Mouse (Mus musculus) left cerebral cortex, postnatal 25 days (tissue): Measurements from ENCODE around the gene Calm1. TPM values are rescaled to one million over a fixed set of nuclear protein-coding genes. Genes with fewer than 3 reads are reported as not detected.
"Not testable (repeated sequence)": the region's sequence is repeated elsewhere in the genome, so short reads cannot be mapped to it uniquely, and the experiment has no call there.

Experiments
- DNase-seq, 2 experiments: peaks; one replicate each; pipeline ENCODE4 v3.0.0; 2022; ENCODE audit warnings: low spot score in 2 of 2, mixed read lengths in 1 of 2
- intact Hi-C: fragments of 180-260 bp; cut with DNase I; formaldehyde crosslinking; loops from one replicate; pipeline ENCODE4 v1.15.1; 2025
- total RNA-seq, 2 experiments: library from RNA; stranded (reverse); gene quantifications; 2 replicates each; pipeline ENCODE4 v1.2.3; 2021

The Calm1 gene
- total RNA-seq = 1,000 to 10,000 TPM; 2,231 to 2,341 TPM

- peak; percentile 93 to 94 for DNase-seq
- intact Hi-C loops = loop anchor here (1.0 kb wide), 1 partner anchor 12 kb away; no protein-coding TSS in a partner anchor
Observed at GRCm38 (mm10) chr12:100198967-100199660, at the start of gene Calm1. Gene Calm1, plus strand, starts transcription at chr12:100199435.

GRCm38 (mm10) chr12:100152466-100152865 lies 46.8 kb upstream of the Calm1 start:
- intact Hi-C loops = no loop called here
- peak in 1 of 2 experiments; percentile 84 for DNase-seq

- intact Hi-C loops = no loop called here
- DNase-seq = peak; percentile 95 to 96
Observed at GRCm38 (mm10) chr12:100159261-100159975, 39.8 kb upstream of the Calm1 start, which contains the start of gene Nrde2. Gene Nrde2, minus strand, starts transcription at chr12:100159653.

GRCm38 (mm10) chr12:100164991-100165500 lies 34.2 kb upstream of the Calm1 start:
- intact Hi-C loops = loop anchor here (5.0 to 10.0 kb wide), 3 partner anchors 407 to 750 kb away; no protein-coding TSS in a partner anchor
- no peak for DNase-seq

- intact Hi-C loops = loop anchor here (5.0 to 10.0 kb wide), 3 partner anchors 406 to 749 kb away; no protein-coding TSS in a partner anchor
- DNase-seq = peak; percentile 65 to 89
Observed at GRCm38 (mm10) chr12:100166177-100166576, 33.1 kb upstream of the Calm1 start.

- peak in 1 of 2 experiments; percentile 67 for DNase-seq
- intact Hi-C loops = loop anchor here (5.0 to 10.0 kb wide), 3 partner anchors 405 to 748 kb away; no protein-coding TSS in a partner anchor
Observed at GRCm38 (mm10) chr12:100166939-100167338, 32.3 kb upstream of the Calm1 start.

DNA sequence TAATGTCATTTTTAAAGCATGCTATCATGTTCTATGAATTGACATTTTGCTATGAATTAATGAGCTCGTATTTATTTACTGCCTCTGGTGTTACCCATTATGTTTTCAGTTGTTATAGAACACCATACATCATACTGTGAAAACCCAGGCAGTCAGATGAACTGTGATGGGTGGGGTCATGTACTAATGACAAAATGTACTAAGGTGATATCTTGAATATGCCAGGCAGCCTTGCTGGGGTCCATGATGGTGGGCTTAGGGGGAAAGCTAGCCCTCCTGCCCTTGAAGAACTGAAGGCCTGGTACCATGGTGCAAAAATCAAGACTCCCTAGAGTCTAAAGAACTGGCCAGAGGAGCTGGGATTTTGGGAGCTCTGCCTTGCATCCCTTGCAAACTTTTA lies 31.7 kb upstream of the Calm1 start:
- no peak for DNase-seq
- intact Hi-C loops = loop anchor here (5.0 to 10.0 kb wide), 3 partner anchors 405 to 747 kb away; no protein-coding TSS in a partner anchor

- intact Hi-C loops = loop anchor here (5.0 to 10.0 kb wide), 3 partner anchors 404 to 747 kb away; no protein-coding TSS in a partner anchor
- peak in 1 of 2 experiments; percentile 16 for DNase-seq
Observed at GRCm38 (mm10) chr12:100167931-100168871, 31.0 kb upstream of the Calm1 start.

GRCm38 (mm10) chr12:100172481-100172880 lies 26.8 kb upstream of the Calm1 start:
- intact Hi-C loops = no loop called here
- no peak for DNase-seq

DNA sequence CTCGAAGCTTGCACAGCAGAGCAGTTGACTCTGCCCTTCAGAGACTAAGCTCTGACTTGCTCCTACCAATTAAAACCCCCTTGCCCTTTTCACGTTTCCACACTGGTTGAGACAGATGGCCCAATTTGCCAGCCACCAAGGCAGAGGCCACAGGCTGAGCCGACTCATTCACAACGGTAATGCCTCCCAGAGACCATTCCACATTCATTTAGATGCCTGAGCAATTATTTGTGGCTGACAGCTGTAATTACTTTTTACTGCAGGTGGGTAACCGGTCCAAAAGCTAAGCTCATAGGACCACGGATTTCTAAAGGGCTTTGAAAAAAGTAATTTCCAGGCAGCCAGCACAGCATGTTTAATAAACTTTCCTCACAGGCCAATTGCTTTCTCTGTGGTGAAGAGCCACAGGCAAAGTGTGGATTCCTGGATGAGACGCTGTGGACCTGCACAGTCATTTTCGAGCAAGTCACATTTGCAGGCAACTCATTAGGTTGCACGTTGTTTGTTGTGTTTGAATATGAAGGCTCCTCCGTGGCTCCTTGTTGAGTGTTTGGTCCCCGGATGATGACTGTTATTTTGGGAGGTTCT lies 22.7 kb upstream of the Calm1 start:
- DNase-seq = no peak
- intact Hi-C loops = loop anchor here (5.0 kb wide), 1 partner anchor 381 kb away; no protein-coding TSS in a partner anchor

GRCm38 (mm10) chr12:100178898-100179440 lies 20.3 kb upstream of the Calm1 start:
- DNase-seq = no peak
- intact Hi-C loops = loop anchor here (5.0 kb wide), 1 partner anchor 378 kb away; no protein-coding TSS in a partner anchor

- intact Hi-C loops = no loop called here
- no peak for DNase-seq
Observed at GRCm38 (mm10) chr12:100180802-100181201, 18.4 kb upstream of the Calm1 start.

GRCm38 (mm10) chr12:100182676-100183075 lies 16.6 kb upstream of the Calm1 start:
- DNase-seq = no peak
- intact Hi-C loops = no loop called here

DNA sequence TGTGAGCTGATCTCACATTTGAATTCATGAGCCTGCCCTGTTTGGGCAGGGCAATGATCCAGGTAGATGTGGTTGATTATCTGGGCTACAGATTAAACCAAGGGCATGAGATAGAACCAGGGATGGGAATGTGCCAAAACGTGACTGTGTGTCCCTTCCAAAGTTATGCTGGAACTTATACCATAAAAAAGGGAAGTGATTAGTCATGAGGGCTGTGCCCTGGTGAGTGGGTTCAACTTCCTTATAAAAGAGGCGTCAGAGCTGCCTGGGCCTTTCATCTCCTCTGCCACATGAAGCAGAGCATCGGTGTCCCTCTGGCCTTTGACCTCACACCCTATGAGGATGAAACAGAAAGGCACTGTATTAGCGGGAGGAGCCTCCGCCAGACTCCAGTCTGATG lies 15.3 kb upstream of the Calm1 start:
- peak in 1 of 2 experiments; percentile 10 for DNase-seq
- intact Hi-C loops = loop anchor here (2.0 kb wide), 1 partner anchor 53 kb away; no protein-coding TSS in a partner anchor

DNA sequence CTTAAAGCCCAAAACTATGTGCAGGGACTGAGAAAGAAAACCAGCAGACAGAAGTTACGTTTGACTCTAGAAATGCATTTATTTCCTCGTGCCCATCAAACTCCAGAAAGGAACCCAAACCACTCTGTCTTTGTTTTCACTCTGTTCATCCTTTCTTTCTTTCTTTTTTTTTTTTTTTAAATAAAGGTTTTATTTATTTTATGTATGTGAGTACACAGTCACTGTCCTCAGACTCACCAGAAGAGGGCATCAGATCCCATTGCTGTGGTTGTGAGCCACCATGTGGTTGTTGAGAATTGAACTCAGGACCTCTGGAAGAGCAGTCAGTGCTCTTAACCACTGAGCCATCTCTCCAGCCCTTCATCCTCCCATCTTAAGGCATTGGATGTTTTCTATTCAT lies 14.3 kb upstream of the Calm1 start:
- intact Hi-C loops = loop anchor here (2.0 to 5.0 kb wide), 2 partner anchors 54 to 387 kb away; no protein-coding TSS in a partner anchor

GRCm38 (mm10) chr12:100185897-100186296 lies 13.3 kb upstream of the Calm1 start:
- intact Hi-C loops = loop anchor here (2.0 to 5.0 kb wide), 2 partner anchors 55 to 386 kb away; no protein-coding TSS in a partner anchor
- peak; percentile 21 to 80 for DNase-seq

More for the DNA sequence above, 14.3 kb upstream of the Calm1 start:
- DNase-seq = not testable (repeated sequence)

- DNase-seq = peak; percentile 37 to 75
- intact Hi-C loops = loop anchor here (5.0 kb wide), 1 partner anchor 386 kb away; no protein-coding TSS in a partner anchor
Observed at GRCm38 (mm10) chr12:100186376-100186775, 12.9 kb upstream of the Calm1 start.
